Comparison of ENCODE assay signal across 10 mouse cellular contexts in the genomic region with DNA sequence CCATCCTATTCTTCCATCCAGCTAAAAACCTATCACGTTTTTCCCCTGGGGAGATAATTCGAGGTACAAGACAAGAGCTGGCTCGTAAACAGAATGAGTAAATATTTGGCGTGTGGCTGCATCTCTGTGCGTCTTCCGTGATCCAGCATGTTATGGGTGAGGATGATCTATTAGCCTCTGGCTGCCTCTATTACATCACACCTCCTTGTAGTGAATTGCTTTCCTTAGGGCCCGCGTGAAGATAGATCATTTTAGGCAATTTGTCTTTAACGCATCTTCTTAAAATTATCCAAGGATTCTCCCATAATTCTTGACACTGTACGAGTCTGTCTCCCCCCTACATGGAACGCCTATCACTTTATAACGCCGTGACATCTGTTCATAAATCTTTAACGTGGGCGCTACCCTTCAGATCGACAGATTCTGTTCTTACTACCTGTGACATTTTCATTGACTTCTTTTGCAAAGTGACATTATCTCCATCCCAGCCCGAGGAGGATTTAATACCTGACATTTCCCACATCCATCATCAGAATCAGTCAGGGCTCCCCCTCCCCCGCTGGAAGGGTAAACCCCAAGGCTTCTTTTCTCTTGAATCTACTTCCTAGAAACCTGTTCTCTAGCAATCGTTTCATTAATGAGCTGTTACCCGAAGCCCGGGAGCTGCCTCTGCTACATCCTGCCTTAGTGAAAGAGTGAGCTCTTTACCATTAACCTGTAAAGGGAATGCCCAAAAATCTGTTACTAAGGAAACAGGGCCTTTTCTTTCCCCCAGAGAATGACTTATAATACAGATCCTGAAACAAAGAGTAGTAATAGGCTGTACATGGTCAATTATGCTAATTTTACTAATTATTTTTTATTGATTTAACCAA. TPM values are rescaled to one million over a fixed set of nuclear protein-coding genes. Genes with fewer than 3 reads are reported as not detected.
DNase-seq lines count a peak whose midpoint lies in the region; ATAC-seq and TF ChIP-seq lines count a peak whose summit lies in the region.
"Had no signal": no experiment of that assay in that cellular context is flagged by ENCODE, and none has a peak within 500 bp of the region (broad histone marks: within the 10 kb centered on the region; RNA-seq: fewer than 3 reads in every experiment).

No protein-coding gene starts in this region.

- H3K27me3 ChIP-seq in kidney, embryonic 15.5 days: peaks cover 11% of the 10 kb centered on the region
- H3K27me3 ChIP-seq in kidney, adult 2 months (replicated peaks; ENCODE audit: control insufficient read depth, insufficient read depth, low read length): no peaks in the 10 kb centered on the region
- no peaks in the 10 kb centered on the region for H3K27me3 ChIP-seq in forebrain, embryonic 16.5 days (replicated peaks; ENCODE audit: control insufficient read depth, insufficient read depth, low read length)
- H3K27me3 ChIP-seq in midbrain, embryonic 13.5 days: 0 out of 2 replicates have a peak, but pooled peaks cover 3% of the 10 kb centered on the region

- 0 out of 2 replicates have a peak overlapping the region, but pooled peaks have one; percentile 21 for H3K4me2 ChIP-seq in kidney, embryonic 15.5 days
- H3K4me2 ChIP-seq in forebrain, embryonic 16.5 days (ENCODE audit: low read length): peak overlapping the region; percentile 28
- H3K4me2 ChIP-seq in midbrain, embryonic 13.5 days (replicated peaks): peak overlapping the region; percentile 32

- H3K9ac ChIP-seq in kidney, embryonic 15.5 days: no peak overlapping the region
- H3K9ac ChIP-seq in forebrain, embryonic 16.5 days (replicated peaks; ENCODE audit: low read depth, low read length): peak overlapping the region; percentile 19
- H3K9ac ChIP-seq in midbrain, embryonic 13.5 days (replicated peaks): no peak overlapping the region

- ATAC-seq in kidney, embryonic 15.5 days (replicated peaks; ENCODE audit: low FRiP score): no peak
- peak; percentile 62; the same call in 1 of the 2 replicates for ATAC-seq in forebrain, embryonic 16.5 days
- ATAC-seq in midbrain, embryonic 13.5 days: peak; percentile 62

- no peak for TF ChIP-seq CTCF in kidney, adult 2 months (conservative IDR thresholded peaks at IDR 0.05; ENCODE audit: insufficient read depth, insufficient read length, low read depth, low read length)

- H3K27ac ChIP-seq in kidney, embryonic 15.5 days: no peak overlapping the region
- H3K27ac ChIP-seq in kidney, adult 2 months (ENCODE audit: insufficient read depth, low read depth, low read length): no peak overlapping the region
- H3K27ac ChIP-seq in forebrain, embryonic 16.5 days (ENCODE audit: low read length): no peak overlapping the region
- H3K27ac ChIP-seq in midbrain, embryonic 13.5 days: no peak overlapping the region

- H3K36me3 ChIP-seq in kidney, embryonic 15.5 days: no peaks in the 10 kb centered on the region
- no peaks in the 10 kb centered on the region for H3K36me3 ChIP-seq in kidney, adult 2 months (ENCODE audit: control insufficient read depth, insufficient read depth, low read length)
- H3K36me3 ChIP-seq in forebrain, embryonic 16.5 days (ENCODE audit: control insufficient read depth, insufficient read depth): no peaks in the 10 kb centered on the region
- no peaks in the 10 kb centered on the region for H3K36me3 ChIP-seq in midbrain, embryonic 13.5 days

- DNase-seq in kidney, adult 2 months: no peak
- peak; percentile 39 for DNase-seq in brain, adult 2 months (ENCODE audit: low read depth, low spot score)
- no peak for DNase-seq in right cerebral cortex, adult 2 months (ENCODE audit: low spot score in 2 of 2)
- DNase-seq in ovary, adult 18-20 months (ENCODE audit: low spot score): no peak
- DNase-seq in adrenal gland, adult 2 months: no peak
- DNase-seq: right cerebral cortex, postnatal 4 days; thymus, postnatal 4 days had no signal

- WGBS in kidney, embryonic 15.5 days: 12% methylated on average over 21 of the region's 21 CpGs
- WGBS in kidney, adult 2 months: 28% methylated on average over 21 of the region's 21 CpGs
- WGBS in forebrain, embryonic 16.5 days: 7% methylated on average over 21 of the region's 21 CpGs
- WGBS in midbrain, embryonic 13.5 days: 15% methylated on average over 21 of the region's 21 CpGs

- no peak overlapping the region for H3K4me3 ChIP-seq in kidney, embryonic 15.5 days (replicated peaks)
- no peak overlapping the region for H3K4me3 ChIP-seq in kidney, adult 2 months (ENCODE audit: insufficient read depth, low read depth, low read length)
- no peak overlapping the region for H3K4me3 ChIP-seq in forebrain, embryonic 16.5 days (replicated peaks; ENCODE audit: low read length)
- H3K4me3 ChIP-seq in midbrain, embryonic 13.5 days (replicated peaks): peak overlapping the region; percentile 3; the same call in 1 of the 2 replicates

- H3K4me1 ChIP-seq in kidney, embryonic 15.5 days: peaks cover 12% of the 10 kb centered on the region
- H3K4me1 ChIP-seq in kidney, adult 2 months (ENCODE audit: control insufficient read depth, insufficient read depth, low read length): no peaks in the 10 kb centered on the region
- peaks cover 12% of the 10 kb centered on the region for H3K4me1 ChIP-seq in forebrain, embryonic 16.5 days (replicated peaks; ENCODE audit: control insufficient read depth, insufficient read depth, low read length)
- peaks cover 17% of the 10 kb centered on the region for H3K4me1 ChIP-seq in midbrain, embryonic 13.5 days (replicated peaks)

- TF ChIP-seq POLR2A in kidney, adult 2 months (IDR thresholded peaks at IDR 0.05; ENCODE audit: low read depth, low read length): no peak

- no peaks in the 10 kb centered on the region for H3K9me3 ChIP-seq in kidney, embryonic 15.5 days (replicated peaks)
- H3K9me3 ChIP-seq in forebrain, embryonic 16.5 days (ENCODE audit: control insufficient read depth, low read length): no peaks in the 10 kb centered on the region
- H3K9me3 ChIP-seq in midbrain, embryonic 13.5 days: no peaks in the 10 kb centered on the region

RNA-seq across cellular contexts. Expression of a gene that starts 14.4 kb away (rescaled TPM):
- polyA plus RNA-seq in kidney, embryonic 15.5 days (2015; fragmentation: Nextera tagmentation; extraction: Ambion mirVana): 30.4 and 32.6 TPM in 2 replicates
- polyA plus RNA-seq in kidney, adult 2 months (2012; rRNA removed): 31.3 TPM in 2 replicates
- 24.7 and 25.6 TPM in 2 replicates for polyA plus RNA-seq in forebrain, embryonic 16.5 days (2015; fragmentation: Nextera tagmentation; extraction: Ambion mirVana)
- polyA plus RNA-seq in midbrain, embryonic 13.5 days (2015; fragmentation: Nextera tagmentation; extraction: Ambion mirVana): 25.1 and 29.4 TPM in 2 replicates
- total RNA-seq in adrenal gland, adult 2 months (2021): 10 to 100 TPM; 32.8 to 53.7 TPM
- 76.9 and 81.3 TPM in 2 replicates for polyA plus RNA-seq in adrenal gland, adult 2 months (2012; rRNA removed)
